Mouse (Mus musculus): Measurements from ENCODE around the gene H2al1i. TPM values are rescaled to one million over a fixed set of nuclear protein-coding genes. Genes with fewer than 3 reads are reported as not detected.
"Not testable (repeated sequence)": the region's sequence is repeated elsewhere in the genome, so short reads cannot be mapped to it uniquely, and the experiment has no call there.

H2al1i gene
- total RNA-seq (2012; rRNA removed) (not detected in 2 replicates), polyA plus RNA-seq (2012; ENCODE audit: insufficient read depth in 1 of 2, insufficient read length in 2 of 2, low read depth in 1 of 2, low replicate concordance in 2 of 2, missing spikeins in 1 of 2) (not detected)

DNA sequence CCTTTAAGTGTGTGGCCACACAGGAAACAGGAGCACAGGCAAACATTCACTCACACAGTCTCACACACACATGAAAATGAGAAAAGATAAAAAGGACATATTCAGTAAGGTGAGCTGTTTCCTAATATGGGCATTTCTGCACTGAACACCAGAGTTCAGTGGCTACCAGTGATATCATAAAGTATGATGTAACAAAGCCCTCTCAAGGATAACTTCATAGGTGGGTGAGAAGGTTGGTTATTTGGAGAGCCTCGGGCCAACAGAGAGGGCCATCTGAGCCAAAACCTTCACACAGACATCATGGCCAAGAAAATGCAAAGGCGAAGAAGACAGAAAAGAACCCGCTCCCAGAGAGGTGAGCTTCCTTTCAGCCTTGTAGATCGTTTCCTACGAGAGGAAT is at the start of gene H2al1i:
Gene H2al1i, plus strand, starts transcription at position 301 of the 400 bp plus-strand sequence.
- H3K27ac ChIP-seq (ENCODE audit: control insufficient read depth, low read depth, low read length); DNase-seq (ENCODE audit: low read depth, low spot score); H3K79me2 ChIP-seq (ENCODE audit: control insufficient read depth, insufficient read depth, low read length, poor library complexity); H3K4me1 ChIP-seq (ENCODE audit: control insufficient read depth in 1 of 2, insufficient read depth in 2 of 2, low read length in 2 of 2); H3K4me3 ChIP-seq (ENCODE audit: control insufficient read depth in 1 of 2, insufficient read depth in 1 of 2, low read depth in 2 of 2, low read length in 2 of 2); H3K9ac ChIP-seq (ENCODE audit: control insufficient read depth, low read depth, low read length, poor library complexity, severe bottlenecking); H3K36me3 ChIP-seq (ENCODE audit: control insufficient read depth in 1 of 2, insufficient read depth in 2 of 2, low read length in 2 of 2); H3K27me3 ChIP-seq (ENCODE audit: control insufficient read depth in 1 of 2, insufficient read depth in 2 of 2, low read length in 2 of 2); H3K9me3 ChIP-seq (replicated peaks; ENCODE audit: insufficient read depth, low read length): not testable (repeated sequence)

DNA sequence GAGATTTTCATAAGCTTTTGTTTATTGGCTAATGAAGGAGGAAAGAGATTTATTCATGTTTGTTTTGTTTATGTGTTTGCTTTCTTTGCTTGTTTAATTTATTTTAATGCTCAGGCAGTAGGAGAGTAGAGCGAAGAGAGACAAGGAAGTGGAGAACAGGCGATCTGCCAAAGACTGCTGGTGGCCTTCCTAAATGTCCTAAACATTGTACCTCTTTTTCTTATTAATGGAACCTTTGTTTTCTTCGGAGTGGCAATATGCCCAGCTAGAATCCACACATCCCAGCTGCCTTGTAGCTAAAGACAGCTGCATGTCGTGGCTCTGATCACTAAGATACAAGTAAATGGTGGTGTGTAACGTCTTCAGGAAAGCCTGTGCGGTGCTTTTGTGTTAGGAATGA is 47.4 kb upstream of the H2al1i start:
- Histone ChIP-seq H3K9me3 (replicated peaks; ENCODE audit: insufficient read depth, low read length) (no peaks in the 10 kb centered on the region), H3K27ac (ENCODE audit: control insufficient read depth, low read depth, low read length) (no peak overlapping the region), H3K27me3 (ENCODE audit: control insufficient read depth in 1 of 2, insufficient read depth in 2 of 2, low read length in 2 of 2) (no peaks in the 10 kb centered on the region), H3K4me1 (ENCODE audit: control insufficient read depth in 1 of 2, insufficient read depth in 2 of 2, low read length in 2 of 2) (no peaks in the 10 kb centered on the region), H3K4me3 (ENCODE audit: control insufficient read depth in 1 of 2, insufficient read depth in 1 of 2, low read depth in 2 of 2, low read length in 2 of 2) (no peak overlapping the region), H3K36me3 (ENCODE audit: control insufficient read depth in 1 of 2, insufficient read depth in 2 of 2, low read length in 2 of 2) (no peaks in the 10 kb centered on the region), H3K79me2 (ENCODE audit: control insufficient read depth, insufficient read depth, low read length, poor library complexity) (no peaks in the 10 kb centered on the region), H3K9ac (ENCODE audit: control insufficient read depth, low read depth, low read length, poor library complexity, severe bottlenecking) (no peak overlapping the region)
- DNase-seq (ENCODE audit: low read depth, low spot score): no peak
- TF ChIP-seq ZC3H11A (IDR thresholded peaks at IDR 0.05; ENCODE audit: low read depth, low read length) (no peak), NRF1 (IDR thresholded peaks at IDR 0.05; ENCODE audit: insufficient read depth, low read depth, low read length, poor library complexity, severe bottlenecking) (no peak), HCFC1 (IDR thresholded peaks at IDR 0.05; ENCODE audit: low read depth, low read length) (no peak), USF2 (IDR thresholded peaks at IDR 0.05; ENCODE audit: borderline replicate concordance in 1 of 2, insufficient read depth in 1 of 2, low read depth in 1 of 2, low read length in 2 of 2) (no peak), CHD1 (IDR thresholded peaks at IDR 0.05; ENCODE audit: low read depth, low read length) (no peak), ZMIZ1 (IDR thresholded peaks at IDR 0.05; ENCODE audit: low read depth, low read length) (no peak), GATA1 (IDR thresholded peaks at IDR 0.05; ENCODE audit: low read depth, low read length) (no peak), MYC (IDR thresholded peaks at IDR 0.05; ENCODE audit: low read depth, low read length) (no peak), SMC3 (IDR thresholded peaks at IDR 0.05; ENCODE audit: low read depth, low read length) (no peak), TAL1 (IDR thresholded peaks at IDR 0.05; ENCODE audit: low read length) (no peak), CTCF (IDR thresholded peaks at IDR 0.05 in 2 of 3, conservative IDR thresholded peaks at IDR 0.05 in 1 of 3; ENCODE audit: control insufficient read depth in 1 of 3, insufficient read depth in 1 of 3, low read depth in 2 of 3, low read length in 3 of 3, poor library complexity in 1 of 3, severe bottlenecking in 1 of 3) (no peak), ZKSCAN1 (IDR thresholded peaks at IDR 0.05; ENCODE audit: low read depth, low read length) (no peak), POLR2AphosphoS5 (IDR thresholded peaks at IDR 0.05; ENCODE audit: borderline replicate concordance, low read depth, low read length) (no peak), ZNF384 (IDR thresholded peaks at IDR 0.05; ENCODE audit: low read depth, low read length) (no peak), MYB (IDR thresholded peaks at IDR 0.05; ENCODE audit: low read depth, low read length) (no peak), MAFK (IDR thresholded peaks at IDR 0.05; ENCODE audit: borderline replicate concordance, low read depth, low read length) (no peak), NELFE (IDR thresholded peaks at IDR 0.05; ENCODE audit: low read depth, low read length) (no peak), POLR2AphosphoS2 (IDR thresholded peaks at IDR 0.05; ENCODE audit: low read length) (no peak), MXI1 (IDR thresholded peaks at IDR 0.05; ENCODE audit: low read depth, low read length) (no peak)
